Mouse (Mus musculus): Measurements from ENCODE around the gene Slc20a1. TPM values are rescaled to one million over a fixed set of nuclear protein-coding genes. Genes with fewer than 3 reads are reported as not detected.

Gene Slc20a1
- polyA plus RNA-seq, 1 experiment from 2014 or later = 47.0 TPM

DNA sequence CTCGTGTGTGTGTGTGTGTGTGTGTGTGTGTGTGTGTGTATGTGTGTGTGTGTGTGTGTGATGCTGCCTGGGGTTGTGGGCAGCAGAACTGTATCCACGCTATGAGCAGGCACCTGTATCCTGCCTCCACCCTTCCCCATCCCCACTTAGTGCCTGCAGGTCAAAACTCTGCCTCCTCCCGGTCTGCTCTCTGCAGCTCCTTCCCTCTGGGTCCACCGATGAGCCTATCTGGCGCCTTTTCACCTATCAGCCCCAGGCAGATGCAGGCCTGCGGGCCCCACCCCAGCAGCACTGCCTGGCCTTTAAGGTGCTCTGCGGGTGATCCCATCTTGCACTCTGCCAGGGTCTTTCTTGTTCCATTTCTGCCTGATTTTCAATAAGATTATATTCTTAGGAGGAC, 29.1 kb downstream of the Slc20a1 start:
- H3K27ac ChIP-seq (replicated peaks; ENCODE audit: low read depth, low read length) = no peak overlapping the region
- H3K9me3 ChIP-seq (ENCODE audit: control insufficient read depth, low read length) = no peaks in the 10 kb centered on the region
- ATAC-seq (ENCODE audit: insufficient number of reproducible peaks, low FRiP score, low TSS enrichment, low read depth) (no peak), DNase-seq (ENCODE audit: low spot score) (no peak)
- H3K36me3 ChIP-seq (ENCODE audit: control insufficient read depth, insufficient read depth, low read length) = no peaks in the 10 kb centered on the region
- WGBS = 73% methylated on average over 5 of the region's 7 CpGs
- no peak overlapping the region for H3K9ac ChIP-seq (ENCODE audit: low read length)
- H3K27me3 ChIP-seq (ENCODE audit: control insufficient read depth, insufficient read depth, low read length) = no peaks in the 10 kb centered on the region
- H3K4me2 ChIP-seq (ENCODE audit: low read depth, severe bottlenecking) = no peak overlapping the region
- H3K4me3 ChIP-seq (ENCODE audit: low read depth, low read length) = no peak overlapping the region
- no peaks in the 10 kb centered on the region; the same call in 1 of the 2 replicates for H3K4me1 ChIP-seq (ENCODE audit: control insufficient read depth, insufficient read depth, low read length)

DNA sequence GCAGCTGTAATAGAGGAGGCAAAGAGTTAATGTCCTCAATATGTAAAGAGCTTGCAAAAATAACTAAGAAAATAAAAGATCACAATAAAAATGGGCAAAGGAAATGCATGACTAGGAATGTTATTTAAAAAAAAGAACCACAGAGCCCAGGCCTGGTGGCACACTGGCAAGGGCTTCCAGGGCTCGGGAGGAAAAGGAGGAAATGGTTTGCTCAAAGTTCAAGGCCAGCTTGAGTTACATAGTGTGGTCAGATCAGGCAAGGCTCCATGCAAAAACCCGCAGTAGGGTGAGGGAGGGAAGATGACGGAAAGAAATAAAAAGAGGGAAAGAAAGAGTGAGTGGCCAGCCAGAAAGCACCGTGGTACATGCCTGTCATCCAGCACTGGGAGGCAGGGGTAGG, 30.0 kb downstream of the Slc20a1 start:
- 92% methylated on average over 4 of the region's 4 CpGs for WGBS
- Histone ChIP-seq H3K9me3 (ENCODE audit: control insufficient read depth, low read length) (no peaks in the 10 kb centered on the region), H3K36me3 (ENCODE audit: control insufficient read depth, insufficient read depth, low read length) (no peaks in the 10 kb centered on the region), H3K4me2 (ENCODE audit: low read depth, severe bottlenecking) (no peak overlapping the region), H3K4me3 (ENCODE audit: low read depth, low read length) (no peak overlapping the region), H3K27ac (replicated peaks; ENCODE audit: low read depth, low read length) (no peak overlapping the region), H3K9ac (ENCODE audit: low read length) (no peak overlapping the region), H3K4me1 (ENCODE audit: control insufficient read depth, insufficient read depth, low read length) (no peaks in the 10 kb centered on the region; the same call in 1 of the 2 replicates), H3K27me3 (ENCODE audit: control insufficient read depth, insufficient read depth, low read length) (no peaks in the 10 kb centered on the region)
- ATAC-seq (ENCODE audit: insufficient number of reproducible peaks, low FRiP score, low TSS enrichment, low read depth) = no peak
- no peak for DNase-seq (ENCODE audit: low spot score)

DNA sequence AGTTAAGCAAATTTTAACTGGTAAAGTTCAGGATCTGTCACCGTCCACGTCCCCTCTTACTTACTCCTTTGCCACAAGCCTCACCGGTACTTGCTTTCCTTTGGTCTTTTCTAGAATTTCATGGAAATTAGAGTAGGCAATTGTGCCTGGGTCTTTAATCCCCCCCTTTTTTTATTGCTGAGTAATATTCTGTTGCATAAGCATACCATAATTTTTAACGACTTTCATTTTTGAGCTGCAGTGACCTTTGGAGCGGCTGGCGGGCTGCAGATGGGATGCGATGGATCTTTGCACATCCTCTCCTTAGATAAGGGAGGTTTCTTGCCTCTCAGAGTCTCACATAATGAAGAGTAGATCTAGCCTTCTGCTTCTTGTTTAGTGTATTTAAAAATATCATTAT, 30.8 kb downstream of the Slc20a1 start:
- no peaks in the 10 kb centered on the region for H3K27me3 ChIP-seq (ENCODE audit: control insufficient read depth, insufficient read depth, low read length)
- no peak overlapping the region for H3K4me3 ChIP-seq (ENCODE audit: low read depth, low read length)
- no peaks in the 10 kb centered on the region; the same call in 1 of the 2 replicates for H3K4me1 ChIP-seq (ENCODE audit: control insufficient read depth, insufficient read depth, low read length)
- ATAC-seq (ENCODE audit: insufficient number of reproducible peaks, low FRiP score, low TSS enrichment, low read depth) (no peak), DNase-seq (ENCODE audit: low spot score) (no peak)
- no peaks in the 10 kb centered on the region for H3K36me3 ChIP-seq (ENCODE audit: control insufficient read depth, insufficient read depth, low read length)
- H3K9ac ChIP-seq (ENCODE audit: low read length) = no peak overlapping the region
- no peaks in the 10 kb centered on the region for H3K9me3 ChIP-seq (ENCODE audit: control insufficient read depth, low read length)
- no peak overlapping the region for H3K4me2 ChIP-seq (ENCODE audit: low read depth, severe bottlenecking)
- no peak overlapping the region for H3K27ac ChIP-seq (replicated peaks; ENCODE audit: low read depth, low read length)
- 95% methylated on average over 7 of the region's 7 CpGs for WGBS

DNA sequence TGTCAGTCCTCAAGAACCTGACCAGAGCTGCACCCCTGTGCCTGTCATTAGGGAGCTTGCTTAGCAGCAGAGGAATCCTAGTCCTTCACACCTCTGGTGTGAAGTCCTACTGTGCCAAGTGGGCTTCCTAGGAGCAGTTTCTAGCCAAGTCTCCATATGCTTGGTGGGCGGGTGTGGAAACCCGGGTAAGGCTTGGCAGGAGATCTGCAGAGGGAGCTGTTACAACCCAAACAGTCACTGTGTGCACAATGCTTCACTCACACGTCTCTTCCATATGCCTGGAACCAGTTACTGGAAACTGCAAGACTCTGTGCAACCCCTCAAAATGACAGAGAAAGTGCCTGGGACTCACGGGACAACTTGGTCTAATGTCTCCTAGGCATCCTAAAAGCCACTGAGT, 33.5 kb downstream of the Slc20a1 start:
- WGBS = 33% methylated on average over 4 of the region's 4 CpGs
- H3K27me3 ChIP-seq (ENCODE audit: control insufficient read depth, insufficient read depth, low read length) = no peaks in the 10 kb centered on the region
- H3K36me3 ChIP-seq (ENCODE audit: control insufficient read depth, insufficient read depth, low read length) = no peaks in the 10 kb centered on the region
- ATAC-seq (ENCODE audit: insufficient number of reproducible peaks, low FRiP score, low TSS enrichment, low read depth) (no peak), DNase-seq (ENCODE audit: low spot score) (no peak)
- no peak overlapping the region for H3K9ac ChIP-seq (ENCODE audit: low read length)
- H3K4me3 ChIP-seq (ENCODE audit: low read depth, low read length) = no peak overlapping the region
- no peaks in the 10 kb centered on the region for H3K9me3 ChIP-seq (ENCODE audit: control insufficient read depth, low read length)
- no peak overlapping the region for H3K27ac ChIP-seq (replicated peaks; ENCODE audit: low read depth, low read length)
- H3K4me1 ChIP-seq (ENCODE audit: control insufficient read depth, insufficient read depth, low read length) = no peaks in the 10 kb centered on the region
- H3K4me2 ChIP-seq (ENCODE audit: low read depth, severe bottlenecking) = no peak overlapping the region

DNA sequence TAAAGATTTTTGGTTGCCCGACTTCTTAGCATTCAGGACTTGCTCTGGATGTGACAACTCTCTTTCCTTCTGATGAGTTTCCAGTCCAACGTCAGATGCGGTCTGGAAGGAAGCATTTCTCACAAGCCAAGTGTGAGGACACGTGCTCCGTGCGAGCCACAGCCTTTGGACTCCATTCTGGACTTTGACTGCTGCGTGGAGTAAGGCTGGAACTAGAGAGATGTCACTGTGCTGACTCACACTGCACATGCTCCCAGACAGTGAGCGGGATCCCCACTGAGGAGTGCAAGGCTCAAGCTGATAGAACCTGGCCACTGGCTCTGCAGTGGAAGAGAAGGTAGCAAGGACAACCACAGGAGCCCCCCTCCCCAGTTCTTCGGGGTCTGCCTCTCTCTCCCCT, 33.9 kb downstream of the Slc20a1 start:
- Histone ChIP-seq H3K27ac (replicated peaks; ENCODE audit: low read depth, low read length) (no peak overlapping the region), H3K9ac (ENCODE audit: low read length) (no peak overlapping the region), H3K36me3 (ENCODE audit: control insufficient read depth, insufficient read depth, low read length) (no peaks in the 10 kb centered on the region), H3K4me3 (ENCODE audit: low read depth, low read length) (no peak overlapping the region), H3K27me3 (ENCODE audit: control insufficient read depth, insufficient read depth, low read length) (no peaks in the 10 kb centered on the region), H3K9me3 (ENCODE audit: control insufficient read depth, low read length) (no peaks in the 10 kb centered on the region), H3K4me1 (ENCODE audit: control insufficient read depth, insufficient read depth, low read length) (no peaks in the 10 kb centered on the region), H3K4me2 (ENCODE audit: low read depth, severe bottlenecking) (no peak overlapping the region)
- no peak for DNase-seq (ENCODE audit: low spot score)
- 80% methylated on average over 9 of the region's 9 CpGs for WGBS
- ATAC-seq (ENCODE audit: insufficient number of reproducible peaks, low FRiP score, low TSS enrichment, low read depth) = no peak

DNA sequence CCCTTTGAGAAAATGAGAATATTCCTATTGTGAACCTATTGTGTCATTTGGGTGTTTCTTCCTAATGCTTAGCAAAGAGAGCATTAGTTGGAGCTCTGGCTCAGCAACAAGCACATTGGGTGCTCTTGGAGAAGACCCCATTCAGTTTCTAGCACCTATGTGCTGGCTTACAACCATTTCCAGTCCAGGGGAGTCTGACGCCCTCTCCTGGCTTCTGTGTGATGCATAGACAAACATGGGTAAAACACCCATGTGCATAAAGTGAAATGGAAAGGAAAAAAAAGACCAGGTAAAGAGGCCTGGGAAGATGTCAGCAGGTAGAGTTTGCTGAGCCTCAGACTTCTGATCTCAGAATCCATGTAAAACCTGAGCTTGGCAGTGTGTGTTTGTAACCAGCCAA, 34.7 kb downstream of the Slc20a1 start:
- no peak overlapping the region for H3K4me2 ChIP-seq (ENCODE audit: low read depth, severe bottlenecking)
- H3K9ac ChIP-seq (ENCODE audit: low read length) = no peak overlapping the region
- no peaks in the 10 kb centered on the region for H3K36me3 ChIP-seq (ENCODE audit: control insufficient read depth, insufficient read depth, low read length)
- no peak for DNase-seq (ENCODE audit: low spot score)
- no peak for ATAC-seq (ENCODE audit: insufficient number of reproducible peaks, low FRiP score, low TSS enrichment, low read depth)
- H3K4me1 ChIP-seq (ENCODE audit: control insufficient read depth, insufficient read depth, low read length) = no peaks in the 10 kb centered on the region
- no peaks in the 10 kb centered on the region for H3K9me3 ChIP-seq (ENCODE audit: control insufficient read depth, low read length)
- no peak overlapping the region for H3K27ac ChIP-seq (replicated peaks; ENCODE audit: low read depth, low read length)
- no peaks in the 10 kb centered on the region for H3K27me3 ChIP-seq (ENCODE audit: control insufficient read depth, insufficient read depth, low read length)
- 87% methylated on average over 1 of the region's 1 CpGs for WGBS
- H3K4me3 ChIP-seq (ENCODE audit: low read depth, low read length) = no peak overlapping the region

DNA sequence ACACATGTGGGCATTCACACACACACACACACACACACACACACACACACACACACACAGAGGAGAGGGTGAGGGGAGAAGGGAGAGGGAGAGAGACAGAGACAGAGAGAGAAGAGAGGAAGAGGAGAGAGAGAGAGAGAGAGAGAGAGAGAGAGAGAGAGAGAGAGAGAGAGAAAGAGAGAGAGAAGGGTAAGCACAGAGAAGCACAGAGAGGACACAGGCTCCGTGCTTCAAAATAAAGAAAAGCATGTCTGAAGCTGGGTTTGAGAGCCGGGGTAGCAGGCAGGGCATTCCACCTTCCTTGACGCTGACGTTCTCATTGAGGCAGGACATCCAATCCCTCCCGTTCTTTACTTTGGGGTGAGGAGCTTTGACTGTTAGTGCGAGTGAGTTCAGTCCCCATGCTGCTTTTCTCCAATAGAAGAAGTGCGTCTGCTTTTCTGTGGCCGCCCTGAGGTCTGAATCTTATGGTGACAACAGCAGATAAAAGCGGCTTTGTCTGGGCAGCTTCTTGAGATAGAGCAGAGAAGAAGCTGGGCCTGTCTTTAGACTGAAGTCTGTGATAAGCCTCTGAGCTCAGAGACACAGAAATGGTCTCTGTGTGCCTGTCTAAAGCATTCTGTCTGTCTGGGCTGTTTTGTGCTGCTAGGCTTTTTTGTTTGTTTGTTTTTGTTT, 35.4 kb downstream of the Slc20a1 start:
- H3K27ac ChIP-seq (replicated peaks; ENCODE audit: low read depth, low read length) = no peak overlapping the region
- ATAC-seq (ENCODE audit: insufficient number of reproducible peaks, low FRiP score, low TSS enrichment, low read depth) = no peak
- WGBS = 45% methylated on average over 9 of the region's 9 CpGs
- H3K9me3 ChIP-seq (ENCODE audit: control insufficient read depth, low read length) = no peaks in the 10 kb centered on the region
- H3K36me3 ChIP-seq (ENCODE audit: control insufficient read depth, insufficient read depth, low read length) = no peaks in the 10 kb centered on the region
- H3K4me3 ChIP-seq (ENCODE audit: low read depth, low read length) = no peak overlapping the region
- H3K27me3 ChIP-seq (ENCODE audit: control insufficient read depth, insufficient read depth, low read length) = no peaks in the 10 kb centered on the region
- H3K4me1 ChIP-seq (ENCODE audit: control insufficient read depth, insufficient read depth, low read length) = no peaks in the 10 kb centered on the region
- H3K9ac ChIP-seq (ENCODE audit: low read length) = no peak overlapping the region
- H3K4me2 ChIP-seq (ENCODE audit: low read depth, severe bottlenecking) = no peak overlapping the region
- DNase-seq (ENCODE audit: low spot score) = no peak

DNA sequence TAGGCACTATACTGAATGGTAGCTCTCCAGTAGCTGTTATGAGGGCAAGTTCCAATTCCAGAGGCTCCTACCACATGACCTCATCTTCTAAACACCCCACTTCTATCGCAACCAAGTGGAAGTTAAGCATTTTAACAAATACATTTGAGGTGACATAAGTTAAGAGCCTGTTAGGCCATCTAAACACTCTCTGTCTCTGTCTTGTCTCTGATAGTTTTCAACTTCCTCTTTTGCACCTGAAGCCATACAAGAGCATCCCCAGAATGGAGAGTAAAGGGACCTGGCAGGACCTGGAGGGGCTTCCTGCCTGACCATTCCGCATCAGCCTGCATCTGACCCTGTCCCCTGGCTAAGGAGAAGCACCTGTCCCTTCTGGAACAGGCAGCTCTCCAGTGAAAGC, 36.2 kb downstream of the Slc20a1 start:
- Histone ChIP-seq H3K4me1 (ENCODE audit: control insufficient read depth, insufficient read depth, low read length) (no peaks in the 10 kb centered on the region), H3K9me3 (ENCODE audit: control insufficient read depth, low read length) (no peaks in the 10 kb centered on the region), H3K36me3 (ENCODE audit: control insufficient read depth, insufficient read depth, low read length) (no peaks in the 10 kb centered on the region), H3K9ac (ENCODE audit: low read length) (no peak overlapping the region), H3K27me3 (ENCODE audit: control insufficient read depth, insufficient read depth, low read length) (no peaks in the 10 kb centered on the region), H3K27ac (replicated peaks; ENCODE audit: low read depth, low read length) (no peak overlapping the region), H3K4me3 (ENCODE audit: low read depth, low read length) (no peak overlapping the region), H3K4me2 (ENCODE audit: low read depth, severe bottlenecking) (no peak overlapping the region)
- no peak for ATAC-seq (ENCODE audit: insufficient number of reproducible peaks, low FRiP score, low TSS enrichment, low read depth)
- DNase-seq (ENCODE audit: low spot score) = no peak
- whole genome bisulfite sequencing = 79% methylated on average over 2 of the region's 2 CpGs

DNA sequence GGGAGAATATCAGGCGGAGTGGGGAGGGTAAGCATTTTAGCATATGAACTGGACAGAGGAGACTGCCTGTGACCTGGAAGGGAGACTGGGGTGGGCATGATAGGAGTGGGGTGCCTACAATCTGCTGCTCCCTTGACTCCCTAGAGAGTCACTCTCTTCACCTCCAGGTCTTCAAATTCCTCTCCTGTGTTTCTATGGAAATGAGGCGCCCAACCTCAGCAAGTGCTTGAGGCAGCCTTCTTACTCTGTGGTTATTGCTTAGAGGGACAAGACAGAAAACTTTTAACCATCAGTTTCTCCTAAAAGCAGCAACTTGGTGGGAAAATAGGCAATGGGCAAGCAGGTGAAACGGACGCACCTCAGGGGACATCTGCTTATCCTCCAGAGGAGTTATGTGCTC, 38.0 kb downstream of the Slc20a1 start:
- Histone ChIP-seq H3K9me3 (ENCODE audit: control insufficient read depth, low read length) (no peaks in the 10 kb centered on the region), H3K4me2 (ENCODE audit: low read depth, severe bottlenecking) (no peak overlapping the region), H3K36me3 (ENCODE audit: control insufficient read depth, insufficient read depth, low read length) (no peaks in the 10 kb centered on the region), H3K4me3 (ENCODE audit: low read depth, low read length) (no peak overlapping the region), H3K27ac (replicated peaks; ENCODE audit: low read depth, low read length) (no peak overlapping the region), H3K27me3 (ENCODE audit: control insufficient read depth, insufficient read depth, low read length) (no peaks in the 10 kb centered on the region), H3K4me1 (ENCODE audit: control insufficient read depth, insufficient read depth, low read length) (no peaks in the 10 kb centered on the region), H3K9ac (ENCODE audit: low read length) (no peak overlapping the region)
- WGBS = 78% methylated on average over 4 of the region's 4 CpGs
- ATAC-seq (ENCODE audit: insufficient number of reproducible peaks, low FRiP score, low TSS enrichment, low read depth) (no peak), DNase-seq (ENCODE audit: low spot score) (no peak)
